27 mouse cellular contexts compared by ENCODE assay signal in the genomic region with DNA sequence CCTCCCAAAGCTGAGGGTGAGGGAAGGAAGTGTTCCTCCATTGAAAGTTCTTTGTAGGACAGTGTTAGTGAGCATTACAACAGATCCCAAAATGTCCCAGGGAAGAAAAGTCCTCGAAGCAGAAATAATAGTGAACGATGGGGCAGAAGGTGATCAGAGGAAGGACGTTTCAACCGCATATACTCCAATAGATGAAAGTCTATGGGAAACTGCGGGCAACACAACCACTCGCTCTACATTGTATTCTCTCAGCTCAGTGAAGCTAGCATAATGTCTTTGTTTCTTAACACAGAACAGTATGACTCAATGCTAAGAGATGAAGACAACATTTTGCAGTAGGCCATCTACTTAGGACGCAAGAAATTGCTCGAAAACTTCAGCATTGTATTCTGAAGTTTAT.
"Had no signal": no experiment of that assay in that cellular context is flagged by ENCODE, and none has a peak within 500 bp of the region (broad histone marks: within the 10 kb centered on the region; RNA-seq: fewer than 3 reads in every experiment).

No protein-coding gene starts in this region.

- H3K27me3 ChIP-seq: embryonic facial prominence, embryonic 12.5 days; embryonic facial prominence, embryonic 13.5 days; embryonic facial prominence, embryonic 15.5 days; forebrain, embryonic 12.5 days; forebrain, embryonic 13.5 days; forebrain, embryonic 15.5 days had no signal

- DNase-seq: cerebellum, adult 8-10 months; cerebellum, adult 9-10 months; cerebellum, adult 9-11 months; cerebellum, postnatal 10 days; cerebellum, postnatal 14 days; cerebellum, postnatal 25 days; cerebellum, postnatal 36 days; embryo, embryonic 11 days; forebrain, postnatal 0 days; gastrocnemius, adult 2 months; gastrocnemius, postnatal 10 days; gastrocnemius, postnatal 14 days; gastrocnemius, postnatal 25 days; gastrocnemius, postnatal 36 days; heart, adult 11 months; heart, adult 18-20 months; heart, adult 2 months had no signal

- ATAC-seq: forebrain, embryonic 13.5 days; forebrain, embryonic 14.5 days; forebrain, embryonic 15.5 days; forebrain, embryonic 16.5 days; forebrain, postnatal 0 days had no signal

- H3K4me1 ChIP-seq: embryonic facial prominence, embryonic 12.5 days; embryonic facial prominence, embryonic 13.5 days; embryonic facial prominence, embryonic 15.5 days; forebrain, embryonic 12.5 days; forebrain, embryonic 13.5 days; forebrain, embryonic 15.5 days had no signal

- H3K27ac ChIP-seq: embryonic facial prominence, embryonic 12.5 days; embryonic facial prominence, embryonic 13.5 days; embryonic facial prominence, embryonic 15.5 days; forebrain, embryonic 10.5 days; forebrain, embryonic 12.5 days; forebrain, embryonic 13.5 days; forebrain, embryonic 15.5 days; gastrocnemius, adult 2 months; heart, adult 2 months had no signal

- H3K36me3 ChIP-seq: embryonic facial prominence, embryonic 12.5 days; embryonic facial prominence, embryonic 13.5 days; embryonic facial prominence, embryonic 15.5 days; forebrain, embryonic 10.5 days; forebrain, embryonic 12.5 days; forebrain, embryonic 15.5 days had no signal

- H3K9ac ChIP-seq: embryonic facial prominence, embryonic 12.5 days; embryonic facial prominence, embryonic 13.5 days; embryonic facial prominence, embryonic 15.5 days; forebrain, embryonic 12.5 days; forebrain, embryonic 13.5 days; forebrain, embryonic 15.5 days; forebrain, postnatal 0 days had no signal

- H3K9me3 ChIP-seq: embryonic facial prominence, embryonic 12.5 days; embryonic facial prominence, embryonic 13.5 days; embryonic facial prominence, embryonic 15.5 days; forebrain, embryonic 10.5 days; forebrain, embryonic 12.5 days; forebrain, embryonic 13.5 days; forebrain, embryonic 15.5 days had no signal

- H3K4me3 ChIP-seq: embryonic facial prominence, embryonic 12.5 days; embryonic facial prominence, embryonic 13.5 days; embryonic facial prominence, embryonic 15.5 days; erythroblast, embryonic 14.5 days; forebrain, embryonic 10.5 days; forebrain, embryonic 12.5 days; forebrain, embryonic 13.5 days; forebrain, embryonic 15.5 days; gastrocnemius, adult 2 months; heart, adult 2 months had no signal

- H3K4me2 ChIP-seq: embryonic facial prominence, embryonic 12.5 days; embryonic facial prominence, embryonic 13.5 days; embryonic facial prominence, embryonic 15.5 days; forebrain, embryonic 12.5 days; forebrain, embryonic 13.5 days; forebrain, embryonic 15.5 days had no signal
